Mouse (Mus musculus) small intestine, adult 2 months (tissue): Measurements from ENCODE around the gene Cmya5. TPM values are rescaled to one million over a fixed set of nuclear protein-coding genes. Genes with fewer than 3 reads are reported as not detected.

Source experiments
- H3K27ac ChIP-seq: fragments of 200-500 bp; 2 replicates; pipeline ENCODE4 v1.5.1; 2012; ENCODE audit warnings: low read depth, low read length, control low read depth, inconsistent platforms; ENCODE audit not compliant: insufficient read depth
- H3K27me3 ChIP-seq: fragments of 200-500 bp; 2 replicates; pipeline ENCODE4 v1.6.1; 2012; ENCODE audit warnings: mild to moderate bottlenecking, moderate library complexity, low read length, inconsistent platforms; ENCODE audit not compliant: control insufficient read depth, insufficient read depth
- H3K36me3 ChIP-seq: fragments of 200-500 bp; 2 replicates; pipeline ENCODE4 v1.6.1; 2012; ENCODE audit warnings: mild to moderate bottlenecking, low read length, control low read depth, inconsistent platforms; ENCODE audit not compliant: control insufficient read depth, insufficient read depth
- H3K4me1 ChIP-seq: fragments of 200-500 bp; 2 replicates; pipeline ENCODE4 v1.6.1; 2012; ENCODE audit warnings: low read length, inconsistent platforms, mixed read lengths; ENCODE audit not compliant: control insufficient read depth, insufficient read depth, insufficient read length
- H3K4me3 ChIP-seq: fragments of 200-500 bp; 2 replicates; pipeline ENCODE4 v1.5.1; 2012; ENCODE audit warnings: low read depth, mild to moderate bottlenecking, control low read depth, inconsistent platforms, low read length, moderate library complexity
- CTCF ChIP-seq: fragments of 200-500 bp; IDR thresholded peaks from 2 replicates; pipeline ENCODE4 v1.5.1; 2012; ENCODE audit warnings: low read depth, mild to moderate bottlenecking, control low read depth, inconsistent platforms, low read length, moderate library complexity, mixed read lengths; ENCODE audit not compliant: insufficient replicate concordance, insufficient read length; ENCODE audit errors: extremely low read depth
- POLR2A ChIP-seq: fragments of 200-500 bp; IDR thresholded peaks from 2 replicates; pipeline ENCODE4 v1.6.1; 2012; ENCODE audit warnings: low read depth, mild to moderate bottlenecking, control low read depth, inconsistent platforms, low read length, moderate library complexity
- WGBS: fragments of 180-500 bp; shearing (Covaris S2); methylation state at CpG from one replicate; pipeline ENCODE4 v1.1.7; 2018; 5-methylcytosine and 5-hydroxymethylcytosine counted together
- polyA plus RNA-seq: library from polyadenylated mRNA; depleted of rRNA; stranded (reverse); fragments of >200 nt; gene quantifications from 2 replicates; pipeline ENCODE4 v1.2.3, GENCODE M21; 2012

The Cmya5 gene
- polyA plus RNA-seq, 1 experiment = 0.04 TPM

DNA sequence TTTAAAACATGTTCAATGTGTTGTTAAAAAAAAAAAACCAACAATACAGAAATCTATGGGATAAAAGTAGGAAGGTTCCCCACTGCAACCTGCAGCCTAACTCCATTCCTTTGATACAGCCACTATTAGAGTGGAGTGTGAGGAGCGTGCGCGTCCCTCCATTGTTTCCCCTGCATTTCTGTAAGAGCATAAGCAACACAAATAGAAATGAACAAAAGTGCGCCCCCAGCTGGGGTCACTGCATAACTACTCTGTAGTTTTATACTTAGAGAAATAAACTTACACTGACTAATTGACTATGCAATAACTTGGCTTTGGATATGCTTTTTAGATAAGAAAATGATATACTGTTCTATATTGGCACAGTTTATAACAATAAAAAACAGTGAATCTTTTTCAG is 75.0 kb downstream of the Cmya5 start:
- H3K4me3 ChIP-seq = no peak overlapping the region
- no peaks in the 10 kb centered on the region for H3K27me3 ChIP-seq
- 77% methylated on average over 4 of the region's 4 CpGs for WGBS
- no peak for TF ChIP-seq POLR2A
- TF ChIP-seq CTCF = no peak
- no peaks in the 10 kb centered on the region for H3K4me1 ChIP-seq
- no peak overlapping the region for H3K27ac ChIP-seq
- no peaks in the 10 kb centered on the region for H3K36me3 ChIP-seq

- Histone ChIP-seq H3K4me3 (no peak overlapping the region), H3K27me3 (no peaks in the 10 kb centered on the region), H3K36me3 (no peaks in the 10 kb centered on the region), H3K27ac (no peak overlapping the region), H3K4me1 (no peaks in the 10 kb centered on the region; the same call in 1 of the 2 replicates)
- no peak for TF ChIP-seq POLR2A
- TF ChIP-seq CTCF = no peak
- 92% methylated on average over 6 of the region's 6 CpGs for WGBS
These were observed 76.2 kb downstream of the Cmya5 start for GRCm38 (mm10) chr13:93068353-93068752.

GRCm38 (mm10) chr13:93062860-93063636 is 81.5 kb downstream of the Cmya5 start:
- WGBS = 41% methylated on average over 13 of the region's 13 CpGs
- Histone ChIP-seq H3K27me3 (no peaks in the 10 kb centered on the region), H3K27ac (no peak overlapping the region), H3K4me1 (no peaks in the 10 kb centered on the region; the same call in 1 of the 2 replicates), H3K4me3 (no peak overlapping the region), H3K36me3 (no peaks in the 10 kb centered on the region)
- TF ChIP-seq POLR2A (no peak), CTCF (no peak)

GRCm38 (mm10) chr13:93061311-93061710 is 83.2 kb downstream of the Cmya5 start:
- no peak for TF ChIP-seq CTCF
- no peaks in the 10 kb centered on the region for H3K36me3 ChIP-seq
- no peaks in the 10 kb centered on the region for H3K27me3 ChIP-seq
- H3K4me1 ChIP-seq = no peaks in the 10 kb centered on the region; the same call in 1 of the 2 replicates
- H3K27ac ChIP-seq = no peak overlapping the region
- 88% methylated on average over 4 of the region's 4 CpGs for WGBS
- H3K4me3 ChIP-seq = no peak overlapping the region

DNA sequence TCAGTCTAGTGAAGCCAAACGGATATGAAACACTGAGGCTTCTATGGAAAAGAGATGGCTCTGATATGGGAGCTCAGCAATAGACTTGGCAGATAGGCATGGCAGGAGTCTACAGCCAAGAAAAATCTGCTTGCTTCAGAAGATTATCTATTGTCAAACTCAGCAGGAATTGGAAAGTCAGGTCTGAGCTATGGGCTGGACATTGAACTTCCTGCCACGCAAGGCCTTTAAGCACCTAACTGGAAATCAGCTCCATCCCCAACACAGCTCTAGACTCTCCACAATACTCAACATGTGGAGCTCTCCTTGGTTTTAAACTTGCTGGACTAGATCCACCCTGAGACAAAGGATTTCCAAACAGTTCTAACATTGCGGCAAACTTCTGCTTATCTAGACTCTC is 84.1 kb downstream of the Cmya5 start:
- WGBS = 87% methylated on average over 3 of the region's 3 CpGs
- Histone ChIP-seq H3K27me3 (no peaks in the 10 kb centered on the region), H3K36me3 (no peaks in the 10 kb centered on the region), H3K4me3 (no peak overlapping the region), H3K27ac (no peak overlapping the region), H3K4me1 (no peaks in the 10 kb centered on the region; the same call in 1 of the 2 replicates)
- TF ChIP-seq POLR2A (no peak), CTCF (no peak)

- Histone ChIP-seq H3K27me3 (no peaks in the 10 kb centered on the region), H3K36me3 (no peaks in the 10 kb centered on the region), H3K4me3 (no peak overlapping the region), H3K4me1 (no peaks in the 10 kb centered on the region; the same call in 1 of the 2 replicates), H3K27ac (no peak overlapping the region)
- 70% methylated on average over 5 of the region's 5 CpGs for WGBS
- TF ChIP-seq CTCF = no peak
- TF ChIP-seq POLR2A = no peak
These were observed 85.9 kb downstream of the Cmya5 start for GRCm38 (mm10) chr13:93058551-93059011.

DNA sequence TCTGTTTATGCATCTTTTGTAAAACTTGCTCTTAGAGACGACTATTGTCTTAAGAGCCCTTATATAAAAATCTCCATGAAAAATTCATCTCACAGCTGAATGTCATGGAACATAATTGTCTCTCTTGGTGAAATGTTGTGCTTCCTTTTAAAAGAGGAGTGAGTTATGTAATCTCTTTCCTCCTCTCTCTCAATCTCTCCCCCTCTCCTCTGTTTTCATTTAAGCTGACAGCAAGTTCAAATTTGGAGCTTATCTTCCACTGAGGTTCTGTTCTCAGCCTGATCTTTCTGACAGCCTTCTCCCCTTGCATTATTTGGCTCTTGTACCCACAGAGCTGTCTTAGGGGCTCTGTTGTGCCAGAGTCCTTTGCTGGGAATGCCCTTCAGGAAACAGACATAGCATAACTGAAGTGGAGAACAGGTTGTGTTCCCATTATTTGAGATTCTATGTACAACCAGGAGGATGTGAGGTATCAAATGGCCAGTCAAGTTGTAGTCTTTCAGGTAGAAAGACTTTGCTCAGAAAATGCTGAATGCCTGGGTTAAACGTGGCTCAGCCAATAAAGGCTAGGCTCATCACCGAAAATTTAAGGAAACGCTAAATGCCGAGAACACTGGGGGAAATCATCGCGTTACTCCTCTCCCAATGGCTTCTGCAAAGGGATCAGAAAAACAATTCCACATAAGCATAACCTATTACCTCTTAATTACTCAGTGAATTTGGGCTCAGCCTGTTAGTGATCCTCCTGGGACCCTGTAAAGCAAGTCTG is 86.8 kb downstream of the Cmya5 start:
- H3K4me3 ChIP-seq = no peak overlapping the region
- H3K27me3 ChIP-seq = no peaks in the 10 kb centered on the region
- 83% methylated on average over 7 of the region's 7 CpGs for WGBS
- no peaks in the 10 kb centered on the region for H3K36me3 ChIP-seq
- H3K27ac ChIP-seq = no peak overlapping the region
- H3K4me1 ChIP-seq = no peaks in the 10 kb centered on the region
- TF ChIP-seq POLR2A (no peak), CTCF (no peak)
